Mouse (Mus musculus) liver (tissue): ENCODE measurements at regions not wholly inside any gene's neighbourhood (a gene's known extent, or its start where the extent isn't known, plus 50 kb on each side); places are given as distances from the start of the nearest gene placed in this dataset.

ENCODE experiments used
- DNase-seq: peaks from one replicate; pipeline ENCODE4 v3.0.0-alpha.2; 2020; ENCODE audit warnings: mixed read lengths

DNA sequence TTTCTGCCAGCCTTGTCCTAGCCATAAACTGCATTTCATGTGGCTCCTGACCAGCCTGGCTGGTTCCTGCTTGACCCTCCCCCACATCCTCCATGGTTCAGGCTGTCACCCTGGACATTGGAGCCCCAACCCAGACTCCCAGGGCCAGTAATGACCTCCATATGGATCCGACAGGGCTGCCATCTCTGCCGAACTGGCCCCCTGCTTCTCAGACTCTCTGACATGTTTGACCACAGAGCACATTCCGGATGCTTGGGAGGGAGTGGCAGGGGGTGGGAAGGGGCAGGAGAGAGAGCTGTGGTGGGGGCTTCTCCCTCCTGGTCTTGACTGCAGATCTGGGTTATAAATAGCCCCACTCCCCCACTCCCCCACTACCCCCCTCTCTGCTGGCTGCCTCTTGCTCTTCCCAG is 59.0 kb upstream of the Actrt2 start:
- peak; percentile 4 for DNase-seq

DNA sequence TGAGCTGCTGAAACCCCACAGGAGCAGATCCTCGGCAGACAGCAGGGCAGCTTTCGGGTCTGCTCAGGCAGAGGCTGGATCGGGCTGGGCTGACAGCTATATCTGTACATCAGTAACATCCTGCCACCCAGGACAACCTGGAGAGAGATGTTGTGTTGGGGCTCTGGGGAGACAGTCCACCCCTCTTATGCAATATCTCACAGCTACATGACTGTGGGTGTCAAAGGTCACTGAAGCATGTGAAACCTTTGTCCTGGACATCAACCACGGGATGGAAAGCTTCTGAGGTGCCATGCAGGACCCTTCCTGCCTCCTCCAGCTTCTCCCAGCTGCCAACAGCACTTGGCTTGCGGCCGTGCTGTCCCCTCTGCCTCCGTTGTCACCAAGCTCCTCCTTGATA is 60.3 kb upstream of the Actrt2 start:
- peak; percentile 3 for DNase-seq

DNA sequence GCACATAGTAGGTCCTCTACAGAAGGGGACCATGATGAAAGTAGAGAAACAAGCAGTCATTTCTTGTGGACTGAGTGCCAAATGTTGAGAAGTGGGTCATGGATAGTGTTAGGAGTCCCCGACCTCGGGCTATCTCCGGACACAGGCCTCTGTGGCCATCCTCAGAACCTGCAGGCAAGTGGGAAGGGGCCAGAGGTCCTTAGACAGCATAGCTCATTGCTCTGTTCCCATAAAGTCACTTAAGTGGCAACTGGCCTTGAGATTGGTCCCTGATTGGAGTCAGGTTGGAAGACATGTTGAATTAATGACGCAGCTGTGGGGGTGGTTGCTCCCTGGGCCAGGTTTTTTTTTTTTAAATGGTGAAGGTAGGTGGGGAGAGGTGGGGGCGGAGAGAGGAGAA is 63.0 kb upstream of the Actrt2 start:
- DNase-seq = no peak

DNA sequence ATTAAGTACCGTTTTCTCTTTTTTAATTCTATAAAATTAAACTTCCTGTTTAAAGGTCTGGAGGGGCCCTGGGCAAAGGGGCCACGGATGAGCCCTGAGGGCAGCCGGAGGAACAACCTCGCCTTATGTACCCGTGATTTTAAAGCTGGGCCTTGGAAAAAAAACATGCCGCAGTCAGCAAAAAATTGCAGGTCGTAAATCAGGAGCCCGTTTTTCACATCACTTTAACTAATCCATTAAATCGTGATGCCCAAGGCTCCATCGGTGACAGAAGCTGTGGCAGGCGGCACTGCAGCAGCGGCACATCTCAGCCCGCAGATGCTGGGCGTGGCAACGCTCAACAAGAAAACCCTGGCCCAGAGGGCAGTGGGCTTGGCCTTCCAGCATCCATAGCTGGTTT is 63.7 kb upstream of the Actrt2 start:
- peak; percentile 2 for DNase-seq

DNA sequence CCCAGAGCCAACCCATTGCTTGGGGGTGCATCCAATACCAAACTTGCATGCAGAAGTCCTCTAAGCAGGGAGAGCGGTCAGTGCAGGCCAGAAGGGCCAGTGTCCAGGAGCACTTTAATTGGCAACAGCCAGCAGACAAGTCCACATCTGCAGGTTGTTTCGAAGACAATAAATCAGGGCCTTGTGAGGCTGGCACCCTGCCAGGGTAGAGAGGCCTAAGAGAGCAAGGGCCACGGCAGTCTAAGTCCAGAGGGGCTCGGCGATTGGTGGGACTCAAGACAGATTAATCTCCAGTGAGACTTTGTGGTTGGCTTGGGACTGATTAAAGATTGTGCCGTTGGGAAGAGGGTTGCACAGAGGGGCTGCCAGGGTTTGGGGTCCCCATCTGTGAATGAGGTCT is 68.4 kb upstream of the Actrt2 start:
- DNase-seq = peak; percentile 2

DNA sequence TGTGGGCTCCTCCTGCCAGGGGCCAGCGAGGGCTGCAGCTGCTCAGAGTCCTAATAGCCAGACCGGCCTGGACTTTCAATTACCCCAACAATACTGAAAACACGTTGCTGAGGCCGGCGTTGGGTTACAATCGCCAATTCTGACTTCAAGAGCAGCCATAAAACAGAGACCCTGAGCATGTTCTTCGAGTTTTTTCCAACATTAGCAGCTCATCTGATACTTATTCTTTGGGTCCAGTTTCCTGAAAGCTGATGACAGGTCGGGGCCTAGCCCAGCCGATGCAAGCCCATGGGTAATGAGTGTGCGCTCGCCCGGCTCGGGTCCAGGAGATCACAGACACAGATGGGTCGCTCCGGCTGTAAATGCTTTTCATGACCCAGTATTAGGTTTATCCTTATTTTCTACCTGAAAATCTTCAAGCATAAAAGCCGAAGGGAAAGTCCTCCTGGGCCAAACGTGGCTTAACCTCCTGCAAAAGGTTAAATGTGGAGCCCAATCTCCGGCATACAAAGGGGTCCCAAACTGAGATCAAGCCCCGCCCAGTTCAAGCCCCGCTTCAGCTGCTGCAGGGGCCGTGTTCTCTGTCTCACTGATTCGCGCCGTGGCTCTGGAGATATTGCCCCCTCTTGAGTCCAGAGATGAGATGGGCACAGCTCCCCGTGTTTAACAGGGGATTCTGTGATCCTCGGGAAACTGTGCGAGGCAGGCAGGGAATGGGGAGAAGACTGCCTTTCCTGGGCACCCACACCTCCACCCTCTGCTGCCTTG is 73.6 kb upstream of the Actrt2 start:
- DNase-seq = peak; percentile 2

DNA sequence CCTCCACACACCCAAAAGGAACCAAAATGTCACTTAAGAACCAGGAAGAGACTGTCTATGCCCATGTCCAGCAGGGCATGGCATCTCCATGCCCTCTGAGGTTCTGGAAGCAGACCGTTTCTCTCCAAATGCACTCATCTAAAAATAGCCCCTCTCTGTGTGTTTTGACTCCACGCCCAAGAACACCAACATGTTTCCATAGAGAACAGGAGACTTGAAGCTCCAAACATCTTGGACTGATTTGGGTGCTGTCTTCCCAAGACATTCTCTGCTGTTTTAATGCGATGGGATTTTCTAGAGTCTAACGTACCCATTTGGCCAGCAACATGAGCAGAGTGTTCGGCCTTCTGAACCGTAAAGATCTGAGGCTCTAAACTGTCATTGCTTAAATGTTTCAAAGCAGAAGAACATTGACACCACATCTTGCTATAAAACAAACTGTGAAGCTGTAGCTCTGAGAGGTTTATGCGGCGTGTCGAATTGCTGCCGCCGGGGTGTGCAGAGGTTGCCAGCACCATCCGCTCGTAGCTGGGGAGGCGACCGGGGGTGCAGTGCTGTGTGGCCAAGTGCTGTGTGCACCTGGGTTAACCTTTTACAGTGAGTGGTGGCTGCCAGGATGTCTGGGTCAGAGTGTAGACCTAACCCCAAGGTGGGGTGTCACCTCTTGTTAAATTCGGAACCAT is 78.8 kb upstream of the Actrt2 start:
- no peak for DNase-seq

DNA sequence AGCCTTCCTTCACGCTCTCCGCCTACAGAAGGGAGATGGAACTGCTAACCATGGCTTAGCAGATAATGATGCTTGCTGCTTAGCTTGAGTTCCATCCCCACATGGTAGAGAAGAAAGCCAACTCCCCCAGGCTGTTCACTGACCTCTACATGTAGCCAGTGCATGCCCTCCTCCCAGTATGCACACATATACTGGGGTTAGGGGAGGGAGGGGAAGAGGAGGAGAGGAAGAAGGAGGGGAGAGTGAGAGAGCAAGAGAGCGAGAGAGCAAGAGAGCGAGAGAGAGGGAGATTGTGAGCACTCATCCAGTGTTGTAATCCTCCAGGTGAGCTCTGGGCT is 79.3 kb upstream of the Actrt2 start:
- no peak for DNase-seq

DNA sequence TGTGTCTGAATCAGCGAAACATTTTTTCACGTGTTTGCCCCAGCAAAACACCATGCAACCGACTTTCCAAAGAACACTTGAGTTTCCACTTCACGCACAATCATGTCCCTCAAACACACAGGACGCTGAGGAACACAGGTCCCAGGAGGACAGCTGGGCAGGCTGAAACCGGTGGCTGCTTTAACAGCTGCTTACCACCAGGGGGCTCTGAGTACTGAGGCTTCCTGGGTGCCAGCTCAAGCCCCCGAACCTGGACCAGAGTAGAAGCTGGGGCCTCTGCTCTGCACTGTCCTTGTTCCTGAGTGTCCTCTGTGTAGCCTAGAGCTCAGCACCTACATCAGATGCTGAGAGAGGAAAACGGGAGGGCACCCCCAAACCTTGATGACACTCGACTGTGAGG is 81.5 kb upstream of the Actrt2 start:
- peak; percentile 38 for DNase-seq

DNA sequence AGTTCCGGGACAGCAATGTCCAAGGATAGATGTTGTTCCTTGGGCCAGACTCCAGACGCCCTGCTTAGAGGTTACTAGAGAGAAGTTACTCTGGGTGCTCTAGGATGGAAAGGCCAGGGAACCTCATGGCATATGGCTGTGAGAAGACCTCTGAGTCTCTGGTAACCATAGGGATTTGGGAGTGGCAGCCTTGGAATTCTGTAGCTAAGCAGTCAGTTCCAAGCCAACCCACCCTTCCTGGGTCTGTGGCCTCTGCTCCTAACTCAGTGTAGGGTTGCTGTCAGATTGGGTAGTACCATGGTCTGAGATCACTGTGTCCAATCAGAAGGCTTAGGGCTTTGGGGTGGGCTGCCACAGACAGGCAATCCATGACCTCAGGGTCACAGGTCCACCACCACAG is 82.3 kb upstream of the Actrt2 start:
- no peak for DNase-seq

DNA sequence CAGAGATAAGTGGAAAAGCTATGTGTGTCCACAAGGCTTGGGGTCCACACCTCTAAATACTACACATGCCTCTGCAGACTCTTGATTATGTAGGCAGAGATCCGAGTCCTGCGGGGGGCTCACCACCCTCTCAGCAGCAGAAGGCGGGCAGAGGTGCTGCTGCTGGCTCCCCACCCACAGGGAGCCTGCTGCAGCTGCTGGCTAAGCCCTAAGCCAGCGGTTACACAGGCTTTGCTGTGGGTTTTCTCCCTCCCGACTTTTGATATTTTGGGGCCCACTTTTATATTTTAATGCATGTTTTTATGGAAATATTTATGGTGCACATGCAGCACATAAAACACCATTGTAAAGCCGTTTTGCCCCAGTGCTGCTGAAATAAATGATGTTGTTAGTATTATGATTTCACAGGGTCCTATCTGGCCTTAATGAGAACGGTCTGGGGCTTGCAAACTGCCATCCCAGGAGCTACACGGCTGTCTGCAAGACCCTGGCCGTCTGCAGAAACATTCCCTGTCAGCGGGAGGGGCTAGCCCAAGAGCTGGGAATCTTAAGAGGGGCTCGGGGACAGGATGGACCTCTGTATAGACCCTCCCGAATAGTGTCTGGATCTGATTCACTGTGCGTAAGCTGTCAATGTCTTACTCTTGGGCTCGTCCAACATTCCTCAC is 82.9 kb upstream of the Actrt2 start:
- no peak for DNase-seq

DNA sequence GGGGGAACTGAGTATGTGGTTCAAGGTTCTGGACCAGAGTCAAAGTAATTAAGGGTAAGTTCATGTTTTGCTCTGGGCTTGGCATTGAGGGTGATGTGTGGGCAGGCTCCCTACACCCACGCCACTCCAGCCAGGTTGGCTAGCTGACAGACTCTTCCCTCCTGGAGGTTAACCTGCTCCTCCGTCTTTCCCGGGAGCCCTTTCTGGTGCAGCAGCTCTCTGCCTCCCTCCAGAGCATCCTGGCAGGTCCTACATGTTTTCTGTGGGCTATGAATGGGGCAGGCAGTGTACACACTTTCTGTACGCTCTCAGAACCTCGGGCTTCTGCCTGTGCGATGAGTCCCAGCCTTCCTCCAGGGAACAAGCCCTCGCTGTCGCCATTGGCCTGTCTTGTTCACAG is 82.8 kb upstream of the Ttc34 start:
- DNase-seq = no peak

DNA sequence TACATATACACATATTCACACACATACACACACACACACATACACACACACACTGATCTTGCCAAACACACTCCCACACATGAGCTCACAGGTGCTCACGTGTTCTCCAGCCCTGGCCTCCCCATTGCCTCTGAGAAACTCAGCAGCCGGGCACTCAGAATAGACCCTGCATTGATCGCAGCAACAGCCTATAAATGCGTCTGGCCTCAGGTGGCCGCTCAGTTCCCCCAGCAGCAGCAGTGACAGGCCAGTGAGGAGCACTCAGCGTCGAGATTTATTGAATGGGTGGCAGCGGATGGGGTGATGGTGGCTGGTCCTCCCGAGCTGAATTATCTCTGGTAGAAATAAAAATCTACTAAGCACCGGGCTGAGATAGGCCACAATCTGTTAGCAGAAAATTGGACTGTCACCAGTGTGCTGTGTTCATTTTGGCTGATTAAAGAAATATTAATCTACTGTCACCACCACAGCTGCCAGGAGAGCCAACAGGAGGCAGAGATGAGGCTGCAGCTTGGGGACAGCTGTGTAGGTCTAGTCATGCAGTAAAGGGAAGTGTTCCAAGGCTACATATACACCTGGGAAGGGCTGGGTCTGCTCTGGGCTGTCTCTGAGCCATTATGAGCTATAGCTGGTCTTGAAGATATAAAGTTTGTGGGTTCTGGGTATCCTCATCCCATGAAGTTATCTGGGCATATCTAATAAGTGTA is 80.4 kb upstream of the Ttc34 start:
- no peak for DNase-seq

DNA sequence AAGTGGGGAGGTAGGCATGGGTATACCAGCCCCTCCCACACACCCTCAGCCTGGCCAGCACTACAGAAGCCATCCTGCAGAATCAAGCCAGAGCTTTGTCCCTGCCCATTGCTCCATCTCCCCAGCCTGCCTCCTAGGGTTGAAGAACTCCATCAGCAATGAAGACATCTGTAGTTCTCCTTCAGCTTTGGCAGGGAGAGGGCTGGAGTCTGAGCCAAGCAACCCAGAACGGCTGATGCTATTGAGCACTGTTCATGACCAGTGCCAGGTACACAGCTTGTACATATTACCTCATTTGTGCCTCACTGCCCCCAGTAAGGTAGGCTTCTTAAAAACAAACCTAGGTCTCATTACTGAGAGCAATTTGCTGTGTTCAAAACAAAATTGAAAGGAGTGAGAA is 77.4 kb upstream of the Ttc34 start:
- no peak for DNase-seq

DNA sequence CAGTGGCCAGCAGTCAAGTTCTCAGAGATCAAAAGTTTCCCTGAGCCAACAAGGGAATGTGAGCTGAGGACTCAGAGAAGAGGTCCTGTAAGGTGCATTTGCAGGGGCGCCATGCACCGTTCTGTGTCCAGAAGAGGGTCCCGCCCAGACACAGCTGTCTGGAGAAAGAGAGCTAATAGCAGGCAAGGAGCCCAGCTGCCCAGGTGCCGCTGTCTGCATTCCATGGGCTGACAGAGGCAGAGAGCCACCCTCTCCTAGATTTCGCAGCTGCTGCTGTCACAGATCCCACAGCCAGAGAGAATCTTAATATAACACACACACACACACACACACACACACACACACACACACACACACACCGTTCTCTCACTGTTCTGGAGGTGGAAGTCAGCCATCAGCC is 73.0 kb upstream of the Ttc34 start:
- DNase-seq = no peak

DNA sequence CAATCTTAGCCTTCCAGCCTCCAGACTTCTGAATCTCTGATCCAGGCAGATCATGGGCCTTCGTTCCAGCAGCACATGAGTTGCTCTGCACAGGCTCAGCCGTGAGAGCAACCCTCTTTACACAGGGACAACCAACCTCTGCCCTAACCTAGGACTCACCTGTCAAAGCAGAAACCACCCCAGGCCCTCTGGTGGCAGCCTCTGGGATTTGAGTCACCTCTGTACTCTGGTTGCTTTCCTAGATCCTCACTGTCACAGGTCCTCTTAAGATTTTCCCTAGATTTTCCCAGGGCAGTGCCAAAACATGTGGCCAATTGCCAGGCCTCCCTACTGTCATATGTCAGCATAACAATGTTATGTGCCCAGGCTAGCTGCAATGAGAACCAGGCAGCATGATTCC is 71.1 kb upstream of the Ttc34 start:
- no peak for DNase-seq

DNA sequence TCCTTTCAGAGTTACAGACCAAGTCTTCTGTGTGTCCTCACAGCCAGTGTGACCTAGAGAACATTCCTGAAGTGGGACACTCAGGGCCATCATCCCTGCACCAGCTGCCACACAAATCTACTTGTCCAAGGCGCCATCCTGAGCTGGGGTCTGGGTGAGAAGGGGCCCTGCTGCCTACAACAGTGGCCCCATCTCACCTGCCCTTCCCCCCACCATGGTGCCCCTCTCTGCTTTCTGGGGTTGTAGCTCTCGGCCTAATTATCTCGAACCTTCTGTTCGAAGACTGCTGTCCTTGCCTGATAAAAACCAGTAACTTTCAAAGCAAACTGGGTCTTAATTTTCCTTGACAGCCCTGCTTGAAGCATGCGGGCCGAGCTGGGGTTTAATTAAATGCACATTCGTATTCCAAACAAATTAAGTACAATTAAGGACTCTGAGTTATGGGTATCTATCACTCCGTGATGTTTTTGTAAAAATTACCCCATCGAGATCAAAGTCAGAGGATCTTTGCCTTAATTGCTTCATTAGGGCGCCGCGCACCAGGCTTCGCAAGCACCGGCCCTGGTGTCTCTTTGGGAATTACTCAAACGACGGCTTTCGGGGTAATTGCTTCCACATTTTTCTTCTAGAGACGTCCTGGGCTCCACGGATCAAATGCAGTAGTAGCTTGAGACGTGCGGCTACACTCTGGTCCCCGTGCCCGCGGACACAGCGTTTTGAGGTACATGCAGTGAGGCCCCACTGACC is 65.8 kb upstream of the Ttc34 start:
- no peak for DNase-seq

DNA sequence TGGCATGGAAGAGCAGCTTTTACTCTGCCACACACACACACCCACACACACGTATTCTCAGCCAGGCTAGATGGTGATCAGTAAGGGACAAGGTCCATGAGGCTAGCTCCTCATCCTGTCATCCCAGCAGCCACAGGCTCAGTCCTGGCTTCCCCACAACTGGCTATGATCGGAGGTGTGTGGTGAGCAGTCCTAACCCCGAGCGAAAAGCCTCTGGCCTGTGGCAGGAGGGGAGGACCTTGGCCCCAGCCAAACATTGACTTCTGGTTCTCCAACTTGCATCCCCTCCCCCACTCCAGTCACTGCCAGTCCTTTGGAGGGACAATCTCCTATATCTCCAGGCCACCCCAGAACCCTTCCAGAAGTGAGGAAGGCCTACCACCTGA is 65.2 kb upstream of the Ttc34 start:
- DNase-seq = peak; percentile 31

DNA sequence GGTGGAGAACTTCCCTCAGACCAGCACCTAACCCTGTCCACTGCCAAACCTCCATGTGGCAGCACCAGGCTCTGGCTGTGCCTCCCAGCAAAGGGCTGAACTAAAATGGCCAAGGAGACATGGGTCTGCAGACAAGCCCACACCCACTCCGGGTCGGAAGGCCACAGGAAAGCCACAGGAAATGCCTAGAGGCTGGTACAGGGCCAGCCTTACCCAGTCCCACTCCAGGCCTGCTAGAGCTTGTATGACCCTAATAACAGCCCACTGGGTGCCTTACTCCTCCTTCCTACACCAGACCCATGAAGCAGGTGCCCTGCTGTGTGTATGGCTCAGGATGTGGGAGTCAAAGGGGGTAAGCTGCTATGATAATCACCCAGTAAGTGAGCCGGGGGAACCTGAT is 63.4 kb upstream of the Ttc34 start:
- no peak for DNase-seq

DNA sequence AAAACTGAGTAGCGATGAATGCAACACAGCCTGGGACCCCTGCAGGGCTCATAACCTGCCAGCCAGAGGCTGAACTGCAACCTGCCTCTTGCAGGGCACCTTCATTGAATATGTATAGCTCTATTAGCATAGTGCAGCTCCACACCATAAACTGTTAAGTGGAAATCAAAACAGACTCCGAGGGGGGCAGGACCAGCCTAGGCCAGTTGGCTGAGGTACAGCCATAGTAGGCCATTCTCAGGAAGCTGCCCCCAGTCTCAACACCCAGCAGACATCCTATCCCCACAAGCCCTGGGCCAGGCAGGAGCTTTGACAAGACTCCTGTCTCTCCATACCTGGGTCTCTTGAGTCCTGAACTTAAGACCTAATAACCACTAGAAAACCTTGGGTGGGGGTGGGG is 62.9 kb upstream of the Ttc34 start:
- no peak for DNase-seq

DNA sequence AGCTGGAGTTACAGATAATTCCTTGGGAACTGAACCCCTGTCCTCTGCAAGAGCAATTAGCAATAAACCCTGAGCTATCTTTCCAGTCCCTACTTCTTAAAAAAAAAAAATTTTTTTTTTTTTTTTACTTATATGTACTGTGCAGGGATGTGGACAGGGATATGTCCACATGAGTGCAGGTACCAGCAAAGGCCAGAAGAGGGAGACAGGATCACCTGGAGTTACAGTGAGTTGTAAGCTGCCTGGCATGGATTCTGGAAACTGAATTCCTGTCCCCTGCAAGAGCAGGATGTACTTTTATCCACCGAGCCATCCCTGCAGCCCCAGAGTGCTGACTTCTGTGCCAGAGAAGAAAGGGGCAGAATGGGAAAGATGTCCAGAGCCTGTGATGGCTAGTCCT is 58.4 kb upstream of the Ttc34 start:
- DNase-seq = no peak

DNA sequence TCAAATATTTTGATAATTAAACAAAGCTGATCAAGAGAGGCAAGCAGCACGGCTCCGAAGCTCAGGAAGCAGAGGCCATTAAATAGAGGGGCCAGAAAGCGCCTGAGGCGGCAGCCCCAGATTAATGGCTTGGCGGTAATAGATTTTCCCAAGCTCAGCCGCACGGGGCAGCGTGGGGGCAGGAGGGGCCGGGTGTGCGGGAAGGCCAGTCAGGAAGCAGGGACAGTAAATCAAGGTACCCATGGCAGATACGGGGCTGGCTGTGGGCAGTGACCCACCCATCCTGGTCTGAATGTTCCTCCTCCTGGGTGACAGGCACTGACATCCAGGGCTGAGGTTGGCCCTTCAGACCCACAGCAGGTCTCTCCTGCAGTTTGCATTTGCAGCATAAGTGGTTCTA is 55.9 kb upstream of the Ttc34 start:
- no peak for DNase-seq

DNA sequence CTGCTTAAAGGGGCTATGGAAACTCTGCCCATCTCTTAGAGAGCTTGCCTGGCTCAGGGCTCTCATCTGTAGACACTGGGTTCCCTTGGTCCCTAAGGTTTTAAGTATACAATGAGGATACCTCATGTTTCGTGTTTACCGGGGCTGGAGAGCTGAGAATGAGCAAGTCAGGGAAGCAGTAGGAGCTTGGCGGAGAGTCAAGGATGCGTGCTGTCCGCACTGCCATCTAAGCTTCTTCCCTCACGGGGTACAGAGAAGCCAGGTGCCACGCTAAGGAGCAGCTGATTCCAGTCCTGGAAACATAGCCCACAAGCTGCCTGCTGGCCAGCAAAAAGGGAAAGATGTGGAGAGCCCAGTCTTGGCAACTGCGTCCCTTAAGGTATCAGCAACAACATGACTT is 55.0 kb upstream of the Ttc34 start:
- DNase-seq = no peak
